Mouse (Mus musculus): ENCODE data around the gene Zfp992. TPM values are rescaled to one million over a fixed set of nuclear protein-coding genes. Genes with fewer than 3 reads are reported as not detected.

Zfp992 gene
- polyA plus RNA-seq (2012; rRNA removed), result 1.2 and 1.4 TPM in 2 replicates

GRCm38 (mm10) chr4:146448950-146449349 is at the start of gene Zfp992:
Zfp992 (plus strand) TSS chr4:146449023.

GRCm38 (mm10) chr4:146501727-146502126 is 52.9 kb downstream of the Zfp992 start, which contains the start of gene Zfp981:
Zfp981 (plus strand) TSS chr4:146502027.

Other genes starting within 250 kb of the Zfp992 start
- gene Zfp981, start 53.0 kb downstream of the Zfp992 start, polyA plus RNA-seq (2012; rRNA removed), result 0.22 and 0.29 TPM in 2 replicates
- 1.2 and 3.1 TPM in 2 replicates for gene Zfp993, start 161.9 kb downstream of the Zfp992 start, polyA plus RNA-seq (2012; rRNA removed)

Data from central nervous system, embryonic 14 days (tissue).